Mouse (Mus musculus): ENCODE data around the gene Smad1. TPM values are rescaled to one million over a fixed set of nuclear protein-coding genes. Genes with fewer than 3 reads are reported as not detected.
A peak's percentile ranks its signal among the peaks of the same experiment; 100 is the strongest.

The Smad1 gene
- polyA plus RNA-seq, 1 experiment from 2014 or later, result 58.0 TPM

- Histone ChIP-seq H3K9me3 (peaks cover 4% of the 10 kb centered on the region; the same call in 1 of the 2 replicates), H3K4me1 (peaks cover 78% of the 10 kb centered on the region), H3K4me3 (no peak overlapping the region), H3K27ac (no peak overlapping the region), H3K9ac (0 out of 2 replicates have a peak overlapping the region, but pooled peaks have one; percentile 6), H3K27me3 (no peaks in the 10 kb centered on the region), H3K36me3 (peaks cover 5% of the 10 kb centered on the region), H3K4me2 (0 out of 2 replicates have a peak overlapping the region, but pooled peaks have one; percentile 11)
- ATAC-seq (ENCODE audit: insufficient number of reproducible peaks, insufficient read depth, low FRiP score, low TSS enrichment, low read depth), result peak; percentile 40; the same call in 1 of the 2 replicates
- WGBS, result 20% methylated on average over 6 of the region's 6 CpGs
These were observed 17.5 kb downstream of the Smad1 start for GRCm38 (mm10) chr8:79381771-79382170.

DNA sequence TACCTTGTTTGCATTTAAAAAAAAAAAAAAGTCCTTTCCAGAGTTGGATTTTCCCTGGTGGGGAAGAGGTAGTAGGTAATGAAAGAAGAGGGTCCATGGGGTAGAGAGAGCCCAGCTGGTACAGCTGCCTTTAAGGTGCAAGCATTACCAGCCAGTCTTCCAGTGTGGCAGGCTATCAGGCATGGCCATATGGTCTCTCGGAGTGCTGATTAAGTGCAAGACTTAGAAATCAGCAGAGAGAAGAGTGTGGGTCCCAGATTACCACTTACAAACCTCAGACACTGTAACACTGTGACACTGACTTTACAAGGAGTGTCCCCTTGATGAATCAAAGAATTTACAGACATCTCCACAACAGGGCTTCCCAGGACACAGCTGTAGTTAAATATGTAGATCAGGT, 18.9 kb downstream of the Smad1 start:
- ATAC-seq (ENCODE audit: insufficient number of reproducible peaks, insufficient read depth, low FRiP score, low TSS enrichment, low read depth), result no peak
- 65% methylated on average over 1 of the region's 1 CpGs for WGBS

GRCm38 (mm10) chr8:79379971-79380370, 19.3 kb downstream of the Smad1 start:
- Histone ChIP-seq H3K27me3 (no peaks in the 10 kb centered on the region), H3K9ac (no peak overlapping the region), H3K4me2 (no peak overlapping the region), H3K9me3 (no peaks in the 10 kb centered on the region), H3K27ac (no peak overlapping the region), H3K4me3 (no peak overlapping the region), H3K4me1 (peaks cover 67% of the 10 kb centered on the region), H3K36me3 (peaks cover 7% of the 10 kb centered on the region)
- ATAC-seq (ENCODE audit: insufficient number of reproducible peaks, insufficient read depth, low FRiP score, low TSS enrichment, low read depth), result no peak
- 61% methylated on average over 14 of the region's 14 CpGs for WGBS

More for the DNA sequence above, 18.9 kb downstream of the Smad1 start:
- Histone ChIP-seq H3K4me2 (no peak overlapping the region), H3K36me3 (peaks cover 7% of the 10 kb centered on the region), H3K4me1 (peaks cover 67% of the 10 kb centered on the region), H3K27ac (no peak overlapping the region), H3K9me3 (no peaks in the 10 kb centered on the region), H3K9ac (no peak overlapping the region), H3K4me3 (no peak overlapping the region), H3K27me3 (no peaks in the 10 kb centered on the region)

DNA sequence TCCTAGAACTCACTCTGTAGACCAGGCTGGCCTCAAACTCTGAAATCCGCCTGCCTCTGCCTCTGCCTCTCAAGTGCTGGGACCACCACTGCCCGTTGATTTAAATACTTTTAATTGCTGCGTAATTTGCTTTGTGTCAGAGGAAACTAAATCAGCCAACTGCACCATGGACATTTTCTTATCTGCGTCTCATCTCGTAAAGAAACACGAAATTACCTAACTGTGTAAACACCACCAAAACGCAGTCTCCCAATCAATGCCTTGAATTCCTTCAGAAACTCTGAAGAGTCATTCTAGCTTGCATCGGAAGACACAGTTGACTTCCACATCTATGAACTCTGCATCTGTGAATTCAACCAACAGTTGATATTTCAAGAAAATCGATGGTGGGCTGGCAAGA, 22.7 kb downstream of the Smad1 start:
- WGBS, result 82% methylated on average over 9 of the region's 9 CpGs
- Histone ChIP-seq H3K4me2 (no peak overlapping the region), H3K27me3 (no peaks in the 10 kb centered on the region), H3K36me3 (peaks cover 9% of the 10 kb centered on the region), H3K9me3 (no peaks in the 10 kb centered on the region), H3K4me3 (no peak overlapping the region), H3K4me1 (peaks cover 59% of the 10 kb centered on the region), H3K27ac (no peak overlapping the region), H3K9ac (no peak overlapping the region)
- ATAC-seq (ENCODE audit: insufficient number of reproducible peaks, insufficient read depth, low FRiP score, low TSS enrichment, low read depth), result no peak

GRCm38 (mm10) chr8:79375775-79376123, 23.6 kb downstream of the Smad1 start:
- Histone ChIP-seq H3K9ac (no peak overlapping the region), H3K4me3 (no peak overlapping the region), H3K4me1 (peaks cover 55% of the 10 kb centered on the region), H3K4me2 (no peak overlapping the region), H3K36me3 (peaks cover 18% of the 10 kb centered on the region), H3K27me3 (no peaks in the 10 kb centered on the region), H3K27ac (no peak overlapping the region), H3K9me3 (no peaks in the 10 kb centered on the region)
- WGBS, result 85% methylated on average over 5 of the region's 5 CpGs
- ATAC-seq (ENCODE audit: insufficient number of reproducible peaks, insufficient read depth, low FRiP score, low TSS enrichment, low read depth), result no peak

- WGBS, result 65% methylated on average over 13 of the region's 13 CpGs
- Histone ChIP-seq H3K4me3 (no peak overlapping the region), H3K27ac (peak overlapping the region; percentile 44; the same call in 1 of the 2 replicates), H3K4me2 (no peak overlapping the region), H3K4me1 (peaks cover 53% of the 10 kb centered on the region), H3K9ac (no peak overlapping the region), H3K36me3 (peaks cover 23% of the 10 kb centered on the region), H3K27me3 (no peaks in the 10 kb centered on the region), H3K9me3 (no peaks in the 10 kb centered on the region)
- no peak for ATAC-seq (ENCODE audit: insufficient number of reproducible peaks, insufficient read depth, low FRiP score, low TSS enrichment, low read depth)
These were observed 24.1 kb downstream of the Smad1 start for GRCm38 (mm10) chr8:79375074-79375774.

DNA sequence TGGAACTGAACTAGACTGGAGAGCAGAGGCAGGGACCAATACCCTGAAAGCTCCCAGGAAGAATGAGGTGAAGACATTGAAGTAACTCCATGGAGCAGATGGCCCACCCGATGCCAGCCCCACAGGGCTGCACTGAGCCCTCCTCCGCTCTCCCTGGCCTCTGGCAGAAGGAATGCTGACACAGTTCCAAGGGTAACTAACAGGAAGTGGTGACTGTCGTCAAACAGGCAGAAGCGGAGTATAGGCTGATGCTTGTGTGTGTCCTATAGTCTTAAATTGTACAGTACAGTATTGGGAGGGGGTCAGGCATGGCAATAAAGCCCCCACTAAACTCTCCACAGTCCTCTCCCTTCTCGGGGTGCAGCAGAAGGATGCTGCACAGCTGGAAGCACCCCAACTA, 24.9 kb downstream of the Smad1 start:
- Histone ChIP-seq H3K27ac (0 out of 2 replicates have a peak overlapping the region, but pooled peaks have one; percentile 44), H3K27me3 (no peaks in the 10 kb centered on the region), H3K4me1 (peaks cover 55% of the 10 kb centered on the region), H3K9me3 (no peaks in the 10 kb centered on the region), H3K4me2 (no peak overlapping the region), H3K9ac (no peak overlapping the region), H3K36me3 (peaks cover 28% of the 10 kb centered on the region), H3K4me3 (no peak overlapping the region)
- no peak for ATAC-seq (ENCODE audit: insufficient number of reproducible peaks, insufficient read depth, low FRiP score, low TSS enrichment, low read depth)
- WGBS, result 61% methylated on average over 5 of the region's 5 CpGs

DNA sequence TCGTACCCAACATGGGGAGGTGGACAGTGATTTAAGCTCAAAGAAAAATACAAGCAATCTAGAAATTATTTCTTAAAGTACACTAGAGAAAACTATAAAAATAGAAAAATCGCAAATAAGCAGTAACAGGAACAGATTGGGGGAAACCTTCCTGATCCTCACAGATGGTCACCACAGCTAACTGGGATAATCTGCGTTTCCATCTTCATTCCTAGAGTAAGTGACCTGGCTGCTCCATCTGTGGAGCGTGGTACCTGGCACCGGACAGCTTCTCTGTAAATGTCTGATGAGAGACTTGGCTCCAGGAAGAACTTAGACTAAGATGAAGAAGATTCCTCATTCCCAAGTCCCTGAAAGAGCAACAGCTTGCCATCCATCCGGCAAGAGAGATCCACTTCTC, 25.8 kb downstream of the Smad1 start:
- Histone ChIP-seq H3K4me1 (peaks cover 58% of the 10 kb centered on the region), H3K4me3 (no peak overlapping the region), H3K9me3 (no peaks in the 10 kb centered on the region), H3K9ac (no peak overlapping the region), H3K27ac (no peak overlapping the region), H3K27me3 (no peaks in the 10 kb centered on the region), H3K4me2 (no peak overlapping the region), H3K36me3 (peaks cover 32% of the 10 kb centered on the region)
- ATAC-seq (ENCODE audit: insufficient number of reproducible peaks, insufficient read depth, low FRiP score, low TSS enrichment, low read depth), result no peak
- 89% methylated on average over 6 of the region's 6 CpGs for WGBS

DNA sequence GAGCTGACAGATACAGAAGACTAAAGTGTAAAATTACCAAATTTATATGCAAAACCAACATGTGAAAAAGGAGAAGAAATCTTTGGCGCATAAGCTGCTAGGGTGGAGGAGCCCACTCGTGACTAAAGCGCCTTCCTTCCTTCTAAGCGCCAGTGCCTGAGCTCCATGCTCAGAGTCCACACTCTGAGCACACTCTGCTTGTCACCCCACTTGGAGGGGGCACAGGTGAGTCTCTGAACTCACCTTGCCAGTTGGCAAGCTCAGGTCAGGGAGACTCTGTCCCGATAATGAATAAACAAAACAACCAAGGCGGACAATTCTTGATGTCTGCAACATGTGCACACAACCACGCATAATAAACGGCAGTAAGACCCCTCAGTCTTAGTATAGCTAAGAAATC, 26.4 kb downstream of the Smad1 start:
- H3K9me3 ChIP-seq, result no peaks in the 10 kb centered on the region
- no peak overlapping the region for H3K4me2 ChIP-seq
- peaks cover 38% of the 10 kb centered on the region for H3K36me3 ChIP-seq
- no peak overlapping the region for H3K27ac ChIP-seq
- H3K4me3 ChIP-seq, result no peak overlapping the region
- no peak for ATAC-seq (ENCODE audit: insufficient number of reproducible peaks, insufficient read depth, low FRiP score, low TSS enrichment, low read depth)
- H3K27me3 ChIP-seq, result no peaks in the 10 kb centered on the region
- no peak overlapping the region for H3K9ac ChIP-seq
- H3K4me1 ChIP-seq, result peaks cover 60% of the 10 kb centered on the region
- WGBS, result 82% methylated on average over 8 of the region's 8 CpGs

GRCm38 (mm10) chr8:79372521-79372920, 26.8 kb downstream of the Smad1 start:
- H3K9ac ChIP-seq, result no peak overlapping the region
- H3K9me3 ChIP-seq, result no peaks in the 10 kb centered on the region
- 78% methylated on average over 9 of the region's 9 CpGs for WGBS
- no peak overlapping the region for H3K27ac ChIP-seq
- no peak for ATAC-seq (ENCODE audit: insufficient number of reproducible peaks, insufficient read depth, low FRiP score, low TSS enrichment, low read depth)
- peaks cover 39% of the 10 kb centered on the region for H3K36me3 ChIP-seq
- no peaks in the 10 kb centered on the region for H3K27me3 ChIP-seq
- peaks cover 60% of the 10 kb centered on the region for H3K4me1 ChIP-seq
- H3K4me2 ChIP-seq, result no peak overlapping the region
- no peak overlapping the region for H3K4me3 ChIP-seq

DNA sequence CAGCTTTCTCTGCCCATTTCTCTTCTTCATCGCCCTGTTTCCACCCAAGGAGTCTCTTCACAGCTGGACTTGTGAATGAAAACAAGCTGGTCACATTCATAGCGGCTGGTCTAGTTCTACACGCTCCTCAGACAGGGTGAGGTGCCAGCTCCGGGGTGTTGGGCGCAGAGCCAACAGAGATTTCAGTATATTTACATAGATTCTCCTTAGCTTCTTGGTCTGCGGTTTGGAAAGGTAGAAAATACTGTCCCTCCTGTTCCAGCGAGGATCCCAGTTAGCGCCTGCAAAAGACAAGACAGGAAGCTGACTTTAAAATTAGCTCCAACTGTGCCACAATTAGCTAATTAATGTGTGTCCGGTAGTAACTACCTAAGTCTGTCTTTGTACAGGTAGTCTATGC, 27.2 kb downstream of the Smad1 start:
- Histone ChIP-seq H3K9me3 (no peaks in the 10 kb centered on the region), H3K27me3 (no peaks in the 10 kb centered on the region), H3K9ac (no peak overlapping the region), H3K4me2 (no peak overlapping the region), H3K4me3 (no peak overlapping the region), H3K36me3 (peaks cover 37% of the 10 kb centered on the region), H3K4me1 (peaks cover 56% of the 10 kb centered on the region), H3K27ac (no peak overlapping the region)
- no peak for ATAC-seq (ENCODE audit: insufficient number of reproducible peaks, insufficient read depth, low FRiP score, low TSS enrichment, low read depth)
- WGBS, result 70% methylated on average over 9 of the region's 9 CpGs

- Histone ChIP-seq H3K9ac (no peak overlapping the region), H3K27ac (no peak overlapping the region), H3K4me2 (no peak overlapping the region), H3K36me3 (peaks cover 32% of the 10 kb centered on the region), H3K27me3 (no peaks in the 10 kb centered on the region), H3K4me3 (no peak overlapping the region), H3K4me1 (peaks cover 56% of the 10 kb centered on the region), H3K9me3 (no peaks in the 10 kb centered on the region)
- no peak for ATAC-seq (ENCODE audit: insufficient number of reproducible peaks, insufficient read depth, low FRiP score, low TSS enrichment, low read depth)
- WGBS, result 91% methylated on average over 12 of the region's 12 CpGs
These were observed 28.6 kb downstream of the Smad1 start for GRCm38 (mm10) chr8:79370646-79371290.
